Mouse (Mus musculus) testis, adult 2 months (tissue): Measurements from ENCODE around the gene Insig1.

Source experiments
- CTCF ChIP-seq: fragments of 200-500 bp; IDR thresholded peaks from 2 replicates; pipeline ENCODE4 v1.5.1; 2012; ENCODE audit warnings: low read depth, mild to moderate bottlenecking, inconsistent platforms, low read length, moderate library complexity; ENCODE audit not compliant: control insufficient read depth, insufficient read depth, insufficient replicate concordance
- POLR2A ChIP-seq: fragments of 200-500 bp; IDR thresholded peaks from 2 replicates; pipeline ENCODE4 v1.6.1; 2012; ENCODE audit warnings: low read depth, mild to moderate bottlenecking, inconsistent platforms, low read length, moderate library complexity; ENCODE audit not compliant: control insufficient read depth

DNA sequence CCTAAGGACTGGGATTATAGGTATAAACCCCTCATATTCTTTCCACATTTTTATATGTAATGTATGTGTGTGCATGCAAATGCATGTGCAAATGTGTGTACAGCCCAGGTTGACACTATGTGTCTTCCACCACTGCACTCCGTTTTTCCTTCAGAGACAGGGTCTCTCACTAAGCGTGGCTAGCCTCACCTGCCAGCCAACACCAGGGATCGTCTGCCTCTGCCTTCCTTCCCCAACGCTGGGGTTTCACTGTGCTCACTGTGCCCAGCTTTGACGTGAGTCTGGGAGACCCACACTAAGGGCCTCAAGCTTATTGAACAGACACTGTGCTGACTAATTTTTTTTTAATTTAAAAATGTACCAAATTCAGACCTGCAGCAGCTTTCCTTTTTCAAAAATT, 27.8 kb upstream of the Insig1 start:
- TF ChIP-seq CTCF (no peak), POLR2A (no peak)
